8 mouse cellular contexts compared by ENCODE assay signal in the genomic region with DNA sequence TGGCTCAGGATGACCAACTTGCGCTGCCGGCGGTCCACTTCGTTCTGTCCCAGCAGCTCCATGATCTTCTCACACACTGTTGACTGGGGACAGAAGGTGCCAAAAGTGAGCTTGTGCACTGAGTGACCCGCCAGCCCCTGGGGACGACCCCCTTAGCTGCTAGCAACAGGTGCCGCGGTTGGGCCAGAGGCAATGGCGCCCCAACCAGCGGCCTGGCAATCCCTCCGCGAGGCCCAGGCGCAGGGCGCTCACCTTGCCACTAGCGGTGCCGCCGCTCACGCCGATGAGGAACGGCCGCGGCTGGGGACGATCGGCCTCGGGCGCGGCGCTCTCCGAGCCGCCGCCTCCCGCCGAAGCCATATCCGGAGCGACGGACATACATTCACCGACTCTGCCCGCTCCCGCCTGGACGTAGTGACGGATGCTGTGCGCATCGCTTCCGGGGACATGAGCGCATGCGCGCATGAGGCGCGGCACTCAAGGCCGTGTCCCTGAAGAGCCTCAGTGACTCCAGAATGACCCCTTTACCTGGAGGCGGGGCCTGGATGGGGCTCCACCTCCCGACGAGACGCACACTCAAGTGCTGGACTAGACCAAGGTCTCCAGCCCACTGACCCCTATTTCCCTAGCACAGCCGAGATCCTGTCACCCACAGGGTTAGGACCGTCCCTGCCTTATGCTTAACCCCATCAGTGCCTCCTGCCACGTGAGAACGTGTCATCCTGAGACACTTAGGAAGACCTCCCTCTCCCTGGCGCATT. TPM values are rescaled to one million over a fixed set of nuclear protein-coding genes. Genes with fewer than 3 reads are reported as not detected.
DNase-seq lines count a peak whose midpoint lies in the region; ATAC-seq and TF ChIP-seq lines count a peak whose summit lies in the region.

A gene (minus strand): TSS at position 503 of the 761 bp plus-strand sequence.

- peak within 1 kb of the TSS; percentile 47; the same call in 1 of the 2 replicates for H3K27ac ChIP-seq in forebrain, embryonic 12.5 days
- H3K27ac ChIP-seq in heart, postnatal 0 days (ENCODE audit: low read depth) = peak within 1 kb of the TSS; percentile 77
- peak within 1 kb of the TSS; percentile 75 for H3K27ac ChIP-seq in liver, embryonic 16.5 days (ENCODE audit: low read length)
- peak within 1 kb of the TSS; percentile 68; the same call in 1 of the 2 replicates for H3K27ac ChIP-seq in neural tube, embryonic 13.5 days (replicated peaks)
- H3K27ac ChIP-seq in testis, adult 2 months (ENCODE audit: control insufficient read depth, insufficient read depth, low read depth, low read length) = peak within 1 kb of the TSS; percentile 74

- peaks cover 10% of the 10 kb centered on the region for H3K4me1 ChIP-seq in forebrain, embryonic 12.5 days
- peaks cover 7% of the 10 kb centered on the region for H3K4me1 ChIP-seq in heart, postnatal 0 days (ENCODE audit: control insufficient read depth, insufficient read depth)
- H3K4me1 ChIP-seq in liver, embryonic 16.5 days (ENCODE audit: control insufficient read depth, low read depth, low read length) = peaks cover 18% of the 10 kb centered on the region
- peaks cover 13% of the 10 kb centered on the region for H3K4me1 ChIP-seq in neural tube, embryonic 13.5 days (replicated peaks)
- peaks cover 9% of the 10 kb centered on the region for H3K4me1 ChIP-seq in testis, adult 2 months (ENCODE audit: control insufficient read depth, insufficient read depth, low read length)

- peak; percentile 91 for ATAC-seq in forebrain, embryonic 12.5 days (ENCODE audit: low FRiP score)
- peak; percentile 96 for ATAC-seq in heart, postnatal 0 days (ENCODE audit: insufficient read depth, low read depth)
- peak; percentile 91 for ATAC-seq in liver, embryonic 16.5 days (ENCODE audit: low read depth)
- ATAC-seq in neural tube, embryonic 13.5 days (ENCODE audit: low read depth) = peak; percentile 93

- no peaks in the 10 kb centered on the region for H3K27me3 ChIP-seq in forebrain, embryonic 12.5 days
- H3K27me3 ChIP-seq in heart, postnatal 0 days (ENCODE audit: control insufficient read depth, insufficient read depth, low read length) = no peaks in the 10 kb centered on the region
- no peaks in the 10 kb centered on the region for H3K27me3 ChIP-seq in liver, embryonic 16.5 days (ENCODE audit: control insufficient read depth, insufficient read depth, low read depth, low read length)
- H3K27me3 ChIP-seq in neural tube, embryonic 13.5 days = no peaks in the 10 kb centered on the region
- H3K27me3 ChIP-seq in testis, adult 2 months (ENCODE audit: control insufficient read depth, insufficient read depth, low read length) = no peaks in the 10 kb centered on the region

- H3K36me3 ChIP-seq in forebrain, embryonic 12.5 days (replicated peaks) = peaks cover 33% of the 10 kb centered on the region
- H3K36me3 ChIP-seq in heart, postnatal 0 days (replicated peaks; ENCODE audit: control insufficient read depth, insufficient read depth, low read length) = peaks cover 25% of the 10 kb centered on the region
- peaks cover 16% of the 10 kb centered on the region for H3K36me3 ChIP-seq in liver, embryonic 16.5 days (ENCODE audit: control insufficient read depth, insufficient read depth)
- peaks cover 26% of the 10 kb centered on the region for H3K36me3 ChIP-seq in neural tube, embryonic 13.5 days
- no peaks in the 10 kb centered on the region for H3K36me3 ChIP-seq in testis, adult 2 months (ENCODE audit: control insufficient read depth, insufficient read depth, low read length)

- H3K9me3 ChIP-seq in forebrain, embryonic 12.5 days = no peaks in the 10 kb centered on the region
- H3K9me3 ChIP-seq in heart, postnatal 0 days (replicated peaks; ENCODE audit: control insufficient read depth, low read length) = no peaks in the 10 kb centered on the region
- H3K9me3 ChIP-seq in liver, embryonic 16.5 days (replicated peaks; ENCODE audit: control insufficient read depth, low read length) = no peaks in the 10 kb centered on the region
- no peaks in the 10 kb centered on the region for H3K9me3 ChIP-seq in neural tube, embryonic 13.5 days

- peak within 1 kb of the TSS; percentile 70 for H3K4me3 ChIP-seq in forebrain, embryonic 12.5 days (replicated peaks)
- H3K4me3 ChIP-seq in heart, postnatal 0 days (ENCODE audit: low read depth, low read length) = peak within 1 kb of the TSS; percentile 95
- H3K4me3 ChIP-seq in liver, embryonic 16.5 days (ENCODE audit: low read depth, low read length) = peak within 1 kb of the TSS; percentile 94
- peak within 1 kb of the TSS; percentile 91 for H3K4me3 ChIP-seq in neural tube, embryonic 13.5 days
- peak within 1 kb of the TSS; percentile 93 for H3K4me3 ChIP-seq in testis, adult 2 months (ENCODE audit: control insufficient read depth, low read depth, low read length)

- peak; percentile 89 for TF ChIP-seq POLR2A in testis, adult 2 months (IDR thresholded peaks at IDR 0.05; ENCODE audit: control insufficient read depth, low read depth, low read length)

- 1% methylated on average over 59 of the region's 59 CpGs for WGBS in forebrain, embryonic 12.5 days
- under 1% methylated on average over 58 of the region's 59 CpGs for WGBS in heart, postnatal 0 days
- under 1% methylated on average over 59 of the region's 59 CpGs for WGBS in liver, embryonic 16.5 days (ENCODE audit: insufficient replicate concordance)
- 2% methylated on average over 59 of the region's 59 CpGs for WGBS in neural tube, embryonic 13.5 days

- peak; percentile 76 to 80 for DNase-seq in CD8-positive naive resting alpha-beta T cell, adult 2 months (ENCODE audit: low read depth in 2 of 2, low spot score in 2 of 2)
- DNase-seq in c-Kit-positive CD71-negative TER-119-negative erythroid progenitor cells, embryonic 14.5 days (ENCODE audit: low read depth) = peak; percentile 88
- peak; percentile 84 for DNase-seq in heart, postnatal 0 days (ENCODE audit: low spot score)
- peak; percentile 89 to 94 for DNase-seq in kidney, postnatal 4 days

- H3K4me2 ChIP-seq in forebrain, embryonic 12.5 days = peak within 1 kb of the TSS; percentile 82
- peak within 1 kb of the TSS; percentile 86 for H3K4me2 ChIP-seq in heart, postnatal 0 days (ENCODE audit: low read depth, low read length)
- peak within 1 kb of the TSS; percentile 62 for H3K4me2 ChIP-seq in liver, embryonic 16.5 days (ENCODE audit: low read depth, low read length)
- H3K4me2 ChIP-seq in neural tube, embryonic 13.5 days = peak within 1 kb of the TSS; percentile 85

- TF ChIP-seq CTCF in heart, postnatal 0 days (IDR thresholded peaks at IDR 0.05; ENCODE audit: low read depth) = no peak; the same call in 1 of the 2 replicates
- no peak; the same call in 1 of the 2 replicates for TF ChIP-seq CTCF in testis, adult 2 months (IDR thresholded peaks at IDR 0.05; ENCODE audit: control insufficient read depth, insufficient read depth, insufficient replicate concordance, low read depth, low read length)

- TF ChIP-seq EP300 in heart, postnatal 0 days (IDR thresholded peaks at IDR 0.05; ENCODE audit: low read depth) = no peak

- peak within 1 kb of the TSS; percentile 69 for H3K9ac ChIP-seq in forebrain, embryonic 12.5 days
- peak within 1 kb of the TSS; percentile 81 for H3K9ac ChIP-seq in heart, postnatal 0 days (replicated peaks; ENCODE audit: low read depth, low read length)
- H3K9ac ChIP-seq in liver, embryonic 16.5 days (ENCODE audit: low read depth, low read length) = peak within 1 kb of the TSS; percentile 94
- peak within 1 kb of the TSS; percentile 83 for H3K9ac ChIP-seq in neural tube, embryonic 13.5 days

RNA-seq across cellular contexts. Expression of the gene that starts here (rescaled TPM):
- 76.5 and 78.4 TPM in 2 replicates for polyA plus RNA-seq in forebrain, embryonic 12.5 days (2016; fragmentation: Nextera tagmentation; extraction: Ambion mirVana)
- 47.2 and 55.1 TPM in 2 replicates for total RNA-seq in heart, postnatal 0 days (2014; rRNA removed; ENCODE audit: low replicate concordance)
- polyA plus RNA-seq in heart, postnatal 0 days (2015; fragmentation: Nextera tagmentation; extraction: Ambion mirVana) = 30.0 and 32.1 TPM in 2 replicates
- 27.9 and 28.5 TPM in 2 replicates for polyA plus RNA-seq in liver, embryonic 16.5 days (2015; fragmentation: Nextera tagmentation; extraction: Ambion mirVana)
- polyA plus RNA-seq in neural tube, embryonic 13.5 days (2015; fragmentation: Nextera tagmentation; extraction: Ambion mirVana) = 68.3 and 75.5 TPM in 2 replicates
- 23.5 and 24.5 TPM in 2 replicates for polyA plus RNA-seq in testis, adult 2 months (2012; rRNA removed)

Comparison
In these comparisons a context has a peak if more than half of its experiments do, and no peak if none do; other contexts are left out.
1. Peak in every context shown above with its lines: DNase-seq, ATAC-seq, H3K4me3 ChIP-seq and H3K27ac ChIP-seq.